Mouse (Mus musculus) spleen, adult 2 months (tissue): ENCODE results near the gene Nfkbib.

ENCODE experiments used
- CTCF ChIP-seq: fragments of 200-500 bp; IDR thresholded peaks from 2 replicates; pipeline ENCODE4 v1.5.1; 2011; ENCODE audit warnings: mild to moderate bottlenecking, inconsistent platforms; ENCODE audit not compliant: insufficient read depth, insufficient read length, insufficient replicate concordance; ENCODE audit errors: extremely low read depth
- POLR2A ChIP-seq: fragments of 200-500 bp; IDR thresholded peaks from 2 replicates; pipeline ENCODE4 v1.6.1; 2011; ENCODE audit warnings: low read depth, low read length, inconsistent platforms

DNA sequence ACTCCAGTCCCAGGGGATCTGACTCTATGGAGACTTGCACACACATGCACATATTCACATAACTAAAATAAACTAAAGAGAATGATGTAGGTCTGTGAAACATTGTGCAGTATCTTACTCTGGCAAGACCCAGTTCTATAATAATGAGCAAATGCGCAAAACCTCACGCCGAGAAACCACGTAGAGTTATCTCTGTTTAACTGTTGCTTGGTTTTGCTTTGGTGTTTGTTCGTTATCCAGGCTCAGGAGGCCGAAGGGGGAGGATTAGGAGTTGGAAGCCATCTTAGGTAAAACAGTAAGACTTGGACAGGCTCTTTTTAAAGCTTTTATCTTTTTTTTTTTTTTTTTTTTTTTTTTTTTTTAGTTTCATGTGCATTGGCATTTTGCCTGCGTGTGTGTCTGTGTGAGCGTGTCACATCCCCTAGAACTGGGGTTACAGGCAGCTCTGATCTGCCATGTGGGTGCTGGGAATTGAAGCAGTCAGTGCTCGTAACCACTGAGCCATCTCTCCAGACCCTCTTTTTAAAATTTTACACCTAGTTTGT, 2.2 kb upstream of the Nfkbib start:
- TF ChIP-seq POLR2A (no peak), CTCF (no peak)
